7 mouse cellular contexts compared by ENCODE assay signal in genomic region chr7:109576321-109577314, GRCm38 (mm10). TPM values are rescaled to one million over a fixed set of nuclear protein-coding genes. Genes with fewer than 3 reads are reported as not detected.
A peak's percentile ranks its signal among the peaks of the same experiment; 100 is the strongest.
DNase-seq lines count a peak whose midpoint lies in the region; ATAC-seq and TF ChIP-seq lines count a peak whose summit lies in the region.

No protein-coding gene starts in this region.

- H3K4me2 ChIP-seq in embryonic facial prominence, embryonic 11.5 days (ENCODE audit: low read depth, low read length), result no peak overlapping the region
- H3K4me2 ChIP-seq in intestine, embryonic 16.5 days (ENCODE audit: low read depth, low read length), result no peak overlapping the region

- no peaks in the 10 kb centered on the region for H3K36me3 ChIP-seq in embryonic facial prominence, embryonic 11.5 days (replicated peaks; ENCODE audit: control insufficient read depth, insufficient read depth, low read depth, low read length)
- no peaks in the 10 kb centered on the region for H3K36me3 ChIP-seq in intestine, embryonic 16.5 days (ENCODE audit: control insufficient read depth, insufficient read depth, low read length)

- 0 out of 2 replicates have a peak, but pooled peaks have one; percentile 30 for ATAC-seq in embryonic facial prominence, embryonic 11.5 days (replicated peaks; ENCODE audit: insufficient number of reproducible peaks, low FRiP score, low TSS enrichment, low read depth)
- peak; percentile 39; the same call in 1 of the 2 replicates for ATAC-seq in intestine, embryonic 16.5 days
- no peak for ATAC-seq in erythroid progenitor cell, adult 5-6 weeks (replicated peaks; ENCODE audit: low FRiP score, poor library complexity, severe bottlenecking)
- ATAC-seq in cerebellum, adult (ENCODE audit: insufficient number of reproducible peaks, low FRiP score, low TSS enrichment), result no peak

- peak in 1 of 2 experiments; percentile 25 for DNase-seq in layer of hippocampus, adult 2 months (ENCODE audit: low spot score in 2 of 2)
- DNase-seq in layer of hippocampus, adult 9-10 months (ENCODE audit: low spot score), result no peak
- peak; percentile 84 for DNase-seq in adipocyte (ENCODE audit: low spot score)
- peak; percentile 32 for DNase-seq in embryonic facial prominence, embryonic 11.5 days (ENCODE audit: low spot score)

- peak overlapping the region; percentile 59 for H3K27ac ChIP-seq in layer of hippocampus, adult 2 months
- no peak overlapping the region for H3K27ac ChIP-seq in embryonic facial prominence, embryonic 11.5 days (replicated peaks; ENCODE audit: low read depth, low read length)
- peak overlapping the region; percentile 29 for H3K27ac ChIP-seq in intestine, embryonic 16.5 days (ENCODE audit: low read length)

- H3K4me1 ChIP-seq in embryonic facial prominence, embryonic 11.5 days (ENCODE audit: control insufficient read depth, insufficient read depth, low read length), result 0 out of 2 replicates have a peak, but pooled peaks cover 2% of the 10 kb centered on the region
- peaks cover 29% of the 10 kb centered on the region for H3K4me1 ChIP-seq in intestine, embryonic 16.5 days (ENCODE audit: control insufficient read depth, insufficient read depth, low read length)

- 0 out of 2 replicates have a peak overlapping the region, but pooled peaks have one; percentile 5 for H3K9ac ChIP-seq in embryonic facial prominence, embryonic 11.5 days (replicated peaks; ENCODE audit: low read length)
- H3K9ac ChIP-seq in intestine, embryonic 16.5 days (ENCODE audit: low read depth, low read length), result no peak overlapping the region

- TF ChIP-seq CTCF in layer of hippocampus, adult 2 months (conservative IDR thresholded peaks at IDR 0.05), result no peak

- H3K4me3 ChIP-seq in layer of hippocampus, adult 2 months, result no peak overlapping the region
- H3K4me3 ChIP-seq in embryonic facial prominence, embryonic 11.5 days (ENCODE audit: low read depth, low read length), result no peak overlapping the region
- no peak overlapping the region for H3K4me3 ChIP-seq in intestine, embryonic 16.5 days (ENCODE audit: low read length)

- no peaks in the 10 kb centered on the region for H3K9me3 ChIP-seq in embryonic facial prominence, embryonic 11.5 days (replicated peaks; ENCODE audit: control insufficient read depth, low read length)
- no peaks in the 10 kb centered on the region for H3K9me3 ChIP-seq in intestine, embryonic 16.5 days (ENCODE audit: control insufficient read depth, low read length)

- H3K27me3 ChIP-seq in embryonic facial prominence, embryonic 11.5 days (ENCODE audit: control insufficient read depth, insufficient read depth, low read length), result no peaks in the 10 kb centered on the region
- no peaks in the 10 kb centered on the region for H3K27me3 ChIP-seq in intestine, embryonic 16.5 days (replicated peaks; ENCODE audit: control insufficient read depth, insufficient read depth, low read length)

- 47% methylated on average over 11 of the region's 11 CpGs for whole genome bisulfite sequencing in embryonic facial prominence, embryonic 11.5 days
- WGBS in intestine, embryonic 16.5 days, result 52% methylated on average over 11 of the region's 11 CpGs

RNA-seq across cellular contexts. Expression of gene Rpl27a, which starts 57.7 kb away (rescaled TPM):
- total RNA-seq in layer of hippocampus, adult 2 months (2021), result 100 to 1,000 TPM; 143 to 145 TPM
- polyA plus RNA-seq in embryonic facial prominence, embryonic 11.5 days (2014; fragmentation: Nextera tagmentation; extraction: Ambion mirVana), result 134 and 137 TPM in 2 replicates
- 115 and 131 TPM in 2 replicates for polyA plus RNA-seq in intestine, embryonic 16.5 days (2015; fragmentation: Nextera tagmentation; extraction: Ambion mirVana)
- total RNA-seq in erythroid progenitor cell, adult 5-6 weeks (2015; ENCODE audit: low replicate concordance), result 221 and 228 TPM in 2 replicates
- 113 and 169 TPM in 2 replicates for total RNA-seq in erythroid progenitor cell, adult 5-6 weeks (2017; ENCODE audit: low replicate concordance)

Comparison
In these comparisons a context has a peak if more than half of its experiments do, and no peak if none do; other contexts are left out.
1. ATAC-seq: peak in embryonic facial prominence, embryonic 11.5 days (single experiment) and intestine, embryonic 16.5 days (single experiment); none in erythroid progenitor cell, adult 5-6 weeks (single experiment) and cerebellum, adult (single experiment).